Mouse (Mus musculus): ENCODE measurements around the gene Sptlc2. TPM values are rescaled to one million over a fixed set of nuclear protein-coding genes. Genes with fewer than 3 reads are reported as not detected.
"Not testable (repeated sequence)": the region's sequence is repeated elsewhere in the genome, so short reads cannot be mapped to it uniquely, and the experiment has no call there.

The Sptlc2 gene
- polyA plus RNA-seq, 1 experiment = 10.4 TPM

DNA sequence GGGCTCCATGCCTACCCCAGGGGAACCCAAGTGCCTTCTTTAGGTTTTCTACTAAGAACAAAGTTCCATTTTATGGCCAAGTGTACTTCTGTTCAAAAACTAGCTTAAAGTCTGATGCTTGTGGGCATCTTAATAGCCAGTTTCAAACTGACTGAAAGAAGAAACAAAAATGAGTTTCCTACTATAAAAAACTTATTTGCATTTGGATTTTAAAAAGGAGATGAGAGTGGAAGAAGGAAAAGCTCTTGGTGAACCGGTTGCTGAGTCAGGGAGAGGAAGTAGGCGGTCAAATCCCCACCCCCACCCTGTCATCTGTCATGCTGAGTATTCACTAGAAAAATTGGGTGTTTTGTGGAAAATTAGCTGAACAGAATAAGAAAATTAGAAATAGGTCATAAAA is 57.9 kb downstream of the Sptlc2 start:
- no peak overlapping the region for H3K27ac ChIP-seq (replicated peaks; ENCODE audit: low read depth, low read length)
- H3K4me3 ChIP-seq (ENCODE audit: insufficient read depth, low read depth, low read length) = no peak overlapping the region
- H3K4me1 ChIP-seq (ENCODE audit: control insufficient read depth, insufficient read depth, insufficient read length, low read length) = no peaks in the 10 kb centered on the region

DNA sequence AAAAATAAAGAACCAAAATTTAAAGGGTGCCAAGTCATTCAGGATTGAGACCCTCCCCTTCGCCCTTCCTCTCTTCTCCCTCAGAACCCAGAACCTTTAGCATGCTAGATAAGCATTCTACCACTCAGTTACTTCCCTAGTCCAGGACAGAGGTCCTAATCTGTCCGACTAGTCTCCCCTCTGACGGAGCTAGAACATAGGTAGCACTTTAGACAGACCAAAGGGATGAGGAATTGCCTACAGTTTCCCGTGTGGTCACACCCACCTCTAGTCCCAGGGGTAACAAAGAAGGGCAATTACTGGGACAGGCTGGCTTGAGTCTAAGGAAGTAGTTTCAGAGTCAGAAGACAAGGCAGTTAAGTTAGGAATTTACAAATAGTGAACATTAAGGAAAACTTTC is 60.1 kb downstream of the Sptlc2 start:
- no peak overlapping the region for H3K4me3 ChIP-seq (ENCODE audit: insufficient read depth, low read depth, low read length)
- H3K4me1 ChIP-seq (ENCODE audit: control insufficient read depth, insufficient read depth, insufficient read length, low read length) = no peaks in the 10 kb centered on the region
- H3K27ac ChIP-seq (replicated peaks; ENCODE audit: low read depth, low read length) = no peak overlapping the region

DNA sequence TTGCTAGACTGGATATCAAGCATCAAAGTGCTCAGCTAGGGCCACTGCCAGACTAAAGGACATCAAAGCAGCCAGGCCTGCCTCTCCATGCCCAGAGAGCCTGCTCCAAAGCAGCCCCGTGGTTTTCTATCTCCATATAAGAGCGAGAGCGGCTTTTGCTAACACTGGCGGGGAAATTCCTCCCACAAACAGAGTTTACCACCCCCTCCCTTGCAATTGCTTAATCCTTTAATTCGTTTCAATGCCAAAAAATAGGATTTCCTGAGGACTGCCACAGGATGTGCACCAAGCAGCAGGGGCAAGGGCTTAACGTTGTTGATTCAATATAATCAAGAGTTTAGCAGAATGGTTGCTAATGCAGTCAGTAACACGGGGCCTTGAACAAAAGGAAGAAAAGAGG is 60.5 kb downstream of the Sptlc2 start:
- H3K27ac ChIP-seq (replicated peaks; ENCODE audit: low read depth, low read length) = no peak overlapping the region
- no peaks in the 10 kb centered on the region for H3K4me1 ChIP-seq (ENCODE audit: control insufficient read depth, insufficient read depth, insufficient read length, low read length)
- H3K4me3 ChIP-seq (ENCODE audit: insufficient read depth, low read depth, low read length) = no peak overlapping the region

DNA sequence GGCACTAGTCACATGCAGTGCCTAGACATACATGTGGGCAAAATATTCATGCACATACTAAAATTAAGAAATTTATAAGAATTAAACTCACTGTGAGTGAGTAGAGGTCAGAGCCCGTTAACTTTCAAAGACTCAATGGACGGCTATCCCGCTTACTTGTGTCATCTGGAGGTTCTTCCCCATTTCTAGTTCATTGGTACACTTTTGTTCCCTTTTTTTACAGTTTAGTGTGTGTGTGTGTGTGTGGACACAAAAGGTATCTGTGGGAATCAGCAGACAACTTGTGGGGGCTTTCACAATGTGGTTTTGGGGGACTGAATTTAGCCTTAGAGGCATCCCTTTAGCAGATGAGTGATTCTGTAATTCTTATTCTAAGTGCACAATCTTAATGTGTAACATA is 62.7 kb downstream of the Sptlc2 start:
- H3K4me1 ChIP-seq (ENCODE audit: control insufficient read depth, insufficient read depth, insufficient read length, low read length) = no peaks in the 10 kb centered on the region
- H3K27ac ChIP-seq (replicated peaks; ENCODE audit: low read depth, low read length) = no peak overlapping the region
- no peak overlapping the region for H3K4me3 ChIP-seq (ENCODE audit: insufficient read depth, low read depth, low read length)

DNA sequence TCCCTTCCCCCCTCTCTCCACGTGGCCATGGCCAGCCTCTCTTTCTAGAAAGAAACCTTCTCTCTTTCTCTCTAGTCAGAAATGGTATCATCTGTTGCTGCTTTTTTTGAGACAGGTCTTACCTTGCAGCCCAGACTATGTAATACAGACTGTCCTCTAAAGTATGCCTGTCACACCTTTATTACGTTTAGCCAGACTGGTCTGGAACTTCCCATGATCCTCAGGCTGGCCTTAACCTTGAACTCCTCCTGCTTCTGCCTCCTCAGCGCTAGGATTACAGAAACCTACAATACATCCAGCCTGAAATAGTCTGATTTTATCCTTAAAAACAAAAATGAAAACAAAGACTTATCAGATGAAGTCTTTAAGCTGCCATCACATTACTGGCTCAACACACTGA is 68.9 kb downstream of the Sptlc2 start:
- Histone ChIP-seq H3K4me1 (ENCODE audit: control insufficient read depth, insufficient read depth, insufficient read length, low read length) (no peaks in the 10 kb centered on the region), H3K4me3 (ENCODE audit: insufficient read depth, low read depth, low read length) (no peak overlapping the region), H3K27ac (replicated peaks; ENCODE audit: low read depth, low read length) (no peak overlapping the region)

DNA sequence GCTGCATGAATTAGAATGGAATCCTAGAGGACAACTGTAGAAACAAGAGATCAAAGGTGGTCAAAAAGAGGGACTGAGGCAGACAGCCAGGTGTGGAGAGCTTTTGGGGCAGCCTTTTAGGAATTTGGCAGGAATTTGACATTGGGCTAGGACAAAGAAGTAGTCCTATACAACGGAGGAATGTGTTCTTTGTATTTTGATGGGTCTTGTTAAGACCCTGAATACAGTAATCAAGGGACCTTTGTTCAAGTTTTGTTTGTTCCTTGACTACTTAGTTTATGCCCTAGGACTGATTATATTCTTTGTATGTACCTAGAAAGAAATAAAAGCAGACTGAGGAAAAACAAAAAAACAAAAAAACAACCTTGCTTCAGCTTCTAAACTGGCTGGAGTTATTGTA is 70.2 kb downstream of the Sptlc2 start:
- no peak overlapping the region for H3K4me3 ChIP-seq (ENCODE audit: insufficient read depth, low read depth, low read length)
- H3K4me1 ChIP-seq (ENCODE audit: control insufficient read depth, insufficient read depth, insufficient read length, low read length) = no peaks in the 10 kb centered on the region
- no peak overlapping the region for H3K27ac ChIP-seq (replicated peaks; ENCODE audit: low read depth, low read length)

DNA sequence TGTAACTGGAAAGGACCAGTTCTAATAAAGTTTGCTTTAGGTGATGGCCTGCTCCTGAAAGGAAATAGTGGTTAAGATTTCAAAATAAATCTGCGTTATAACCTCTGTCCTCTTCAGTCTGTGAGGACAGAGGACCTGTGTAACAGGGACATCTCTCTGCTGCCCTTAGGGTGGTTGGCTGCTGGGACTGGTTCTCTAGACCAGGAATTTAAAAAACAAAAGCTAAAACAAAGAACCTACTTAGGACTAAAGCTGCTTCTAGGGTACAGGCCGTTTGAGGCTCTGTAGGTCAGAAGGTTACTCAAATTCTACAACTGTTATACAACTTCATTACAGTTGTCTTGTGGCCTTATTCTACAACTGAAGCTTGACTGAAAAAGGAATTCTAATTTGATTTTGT is 75.1 kb downstream of the Sptlc2 start:
- Histone ChIP-seq H3K4me3 (ENCODE audit: insufficient read depth, low read depth, low read length) (no peak overlapping the region), H3K4me1 (ENCODE audit: control insufficient read depth, insufficient read depth, insufficient read length, low read length) (no peaks in the 10 kb centered on the region), H3K27ac (replicated peaks; ENCODE audit: low read depth, low read length) (no peak overlapping the region)

DNA sequence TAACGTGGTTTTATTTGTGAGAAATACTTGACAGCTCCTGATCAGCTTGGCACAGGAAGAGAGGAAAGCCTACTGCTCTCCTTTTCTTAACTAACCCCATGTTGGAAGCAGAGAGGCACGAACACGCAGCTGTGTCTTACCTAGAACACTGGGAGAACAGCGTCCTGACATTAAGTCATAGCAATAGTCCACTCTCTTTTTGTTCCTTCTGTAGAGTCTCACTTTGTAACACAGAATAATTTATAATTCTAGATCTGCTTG is 81.6 kb downstream of the Sptlc2 start:
- not testable (repeated sequence) for H3K27ac ChIP-seq (replicated peaks; ENCODE audit: low read depth, low read length); H3K4me3 ChIP-seq (ENCODE audit: insufficient read depth, low read depth, low read length); H3K4me1 ChIP-seq (ENCODE audit: control insufficient read depth, insufficient read depth, insufficient read length, low read length)

DNA sequence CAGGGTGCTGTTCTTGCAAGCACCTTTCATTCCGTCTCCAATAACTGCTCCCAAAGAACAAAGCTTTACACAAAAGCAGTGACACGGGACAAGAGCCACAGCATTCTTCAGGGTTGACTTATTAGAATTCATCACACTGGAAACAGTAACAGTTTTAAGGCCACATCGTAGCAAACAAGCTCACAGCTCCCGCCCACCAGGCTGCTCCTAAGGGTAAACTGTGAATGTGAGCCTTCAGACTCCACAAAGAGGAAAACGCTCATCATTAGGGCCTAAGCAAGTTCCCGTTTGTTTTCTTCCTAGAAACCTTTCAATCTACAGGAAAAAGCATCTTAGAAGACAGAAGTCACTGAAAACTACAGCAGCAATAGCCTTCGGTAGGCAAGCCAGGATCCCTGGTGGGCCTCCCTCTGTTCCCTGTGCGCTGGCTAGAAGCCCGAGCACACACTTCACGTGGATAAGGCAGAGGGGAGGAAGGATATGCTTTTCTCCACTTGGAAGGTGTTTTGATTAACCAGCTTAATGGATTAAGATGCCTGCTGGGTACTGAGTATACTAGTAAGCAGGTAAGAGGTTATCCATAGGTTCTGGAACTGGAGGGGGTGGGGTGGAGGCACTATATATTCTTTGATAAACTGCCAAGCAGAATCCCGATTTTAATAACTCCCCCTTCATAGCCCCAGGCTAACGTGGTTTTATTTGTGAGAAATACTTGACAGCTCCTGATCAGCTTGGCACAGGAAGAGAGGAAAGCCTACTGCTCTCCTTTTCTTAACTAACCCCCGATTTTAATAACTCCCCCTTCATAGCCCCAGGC is 82.2 kb downstream of the Sptlc2 start:
- no peak overlapping the region for H3K27ac ChIP-seq (replicated peaks; ENCODE audit: low read depth, low read length)
- no peaks in the 10 kb centered on the region for H3K4me1 ChIP-seq (ENCODE audit: control insufficient read depth, insufficient read depth, insufficient read length, low read length)
- H3K4me3 ChIP-seq (ENCODE audit: insufficient read depth, low read depth, low read length) = no peak overlapping the region

DNA sequence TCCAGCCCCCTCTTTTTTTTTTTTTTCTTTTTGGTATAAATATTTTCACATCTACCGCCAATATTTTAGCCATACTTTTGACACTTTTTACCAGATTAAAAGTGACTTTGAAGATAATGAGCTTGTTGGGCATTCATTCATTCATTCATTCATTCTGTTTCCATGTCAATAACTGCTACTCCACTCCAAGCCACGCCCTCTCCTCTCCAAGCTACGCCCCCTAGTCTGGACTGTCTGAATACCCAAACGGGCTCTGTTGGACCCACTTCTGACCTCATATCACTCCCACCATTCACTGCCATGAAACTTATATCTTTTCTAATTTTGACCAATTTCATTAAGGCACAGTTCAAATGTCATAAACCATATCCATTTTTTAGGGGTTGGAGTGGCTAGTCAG is 87.0 kb downstream of the Sptlc2 start:
- Histone ChIP-seq H3K4me1 (ENCODE audit: control insufficient read depth, insufficient read depth, insufficient read length, low read length) (no peaks in the 10 kb centered on the region; the same call in 1 of the 2 replicates), H3K4me3 (ENCODE audit: insufficient read depth, low read depth, low read length) (no peak overlapping the region), H3K27ac (replicated peaks; ENCODE audit: low read depth, low read length) (no peak overlapping the region)

DNA sequence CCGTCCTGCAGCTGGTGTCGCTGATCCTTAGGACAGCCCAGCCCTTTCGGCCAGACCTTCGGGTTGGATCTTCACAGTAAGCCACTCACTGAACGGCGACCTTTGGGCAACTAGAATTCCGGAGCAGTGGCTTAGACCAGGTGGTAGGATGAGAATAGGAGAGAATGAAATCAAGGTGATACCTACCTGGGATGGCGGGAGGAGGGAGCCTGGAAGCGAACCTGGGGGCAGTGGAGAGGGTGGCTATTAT is 87.8 kb downstream of the Sptlc2 start:
- Histone ChIP-seq H3K4me3 (ENCODE audit: insufficient read depth, low read depth, low read length) (peak overlapping the region; percentile 66), H3K27ac (replicated peaks; ENCODE audit: low read depth, low read length) (no peak overlapping the region), H3K4me1 (ENCODE audit: control insufficient read depth, insufficient read depth, insufficient read length, low read length) (no peaks in the 10 kb centered on the region; the same call in 1 of the 2 replicates)

DNA sequence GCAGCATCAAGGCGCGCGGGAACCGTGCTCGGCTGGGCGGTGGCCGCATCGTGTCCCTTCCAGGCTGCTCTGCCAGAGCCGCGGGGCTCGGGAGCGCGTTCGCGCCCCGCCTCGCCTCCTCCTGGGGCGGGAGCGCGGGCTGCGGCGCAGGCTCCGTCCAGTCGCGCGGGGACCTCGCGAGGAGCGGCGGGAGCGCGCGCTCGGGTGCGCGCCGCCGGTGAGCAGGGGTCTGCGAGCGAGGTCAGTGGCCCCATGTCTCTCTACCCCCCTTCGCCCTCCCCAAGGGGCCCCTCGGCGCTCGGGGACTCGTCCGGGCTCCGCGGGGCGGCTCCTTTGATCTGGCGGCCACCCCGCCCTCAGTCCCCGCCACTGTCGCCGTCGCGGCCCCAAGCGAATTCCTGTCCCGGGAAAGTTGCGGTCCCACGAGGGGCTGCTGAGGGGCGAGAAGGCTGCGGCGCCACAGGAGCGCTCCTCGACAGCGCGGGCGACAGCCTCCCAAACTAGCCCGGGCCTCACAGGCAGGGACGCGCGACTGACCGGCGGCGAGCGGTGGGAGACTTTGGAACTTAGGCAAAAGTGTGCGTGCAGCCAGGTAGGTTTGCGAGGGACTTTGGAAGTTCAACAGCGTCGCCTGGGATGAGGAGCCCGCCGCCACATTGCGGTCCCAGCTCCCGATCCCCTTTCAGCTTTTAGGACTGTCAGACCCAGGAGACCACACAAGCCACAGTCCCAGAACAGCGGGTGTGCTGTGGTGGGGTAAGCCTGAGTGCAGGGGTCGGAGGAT is 88.3 kb downstream of the Sptlc2 start, which contains the start of gene Ism2:
Gene Ism2 (minus strand): TSS at position 49 of the 784 bp plus-strand sequence.
- peak within 1 kb of the TSS; percentile 66 for H3K4me3 ChIP-seq (ENCODE audit: insufficient read depth, low read depth, low read length)
- H3K4me1 ChIP-seq (ENCODE audit: control insufficient read depth, insufficient read depth, insufficient read length, low read length) = no peaks in the 10 kb centered on the region; the same call in 1 of the 2 replicates
- H3K27ac ChIP-seq (replicated peaks; ENCODE audit: low read depth, low read length) = no peak within 1 kb of the TSS

DNA sequence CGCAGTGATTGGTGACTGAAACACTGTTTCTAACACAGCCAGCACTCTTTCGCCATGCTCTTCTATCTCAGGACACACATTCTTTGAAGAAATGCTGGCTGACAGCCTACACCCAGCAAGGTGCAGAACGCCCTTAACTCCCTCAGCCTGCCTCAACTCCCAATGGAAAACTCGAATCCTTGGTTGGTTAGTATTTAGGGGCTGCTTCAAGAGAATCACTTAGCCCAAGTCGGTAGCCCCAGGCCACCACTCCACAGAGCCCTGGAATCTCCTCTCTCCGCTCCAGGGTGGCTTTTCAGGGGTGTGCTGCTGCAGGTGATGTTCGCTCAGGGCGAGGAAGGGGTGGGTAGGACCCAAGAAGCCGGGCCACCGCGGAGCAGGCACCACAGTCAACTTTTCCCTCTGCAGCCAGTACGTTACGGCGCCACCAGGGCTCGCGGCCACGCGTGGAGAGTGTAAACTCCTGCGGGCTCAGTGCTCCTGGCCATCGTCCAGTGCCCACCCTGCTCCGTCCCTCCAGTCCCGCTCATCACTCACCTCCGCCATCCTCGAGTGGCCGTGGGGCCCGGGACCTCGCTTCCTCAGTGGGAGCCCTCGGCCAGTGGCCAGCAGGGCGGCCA is 89.0 kb downstream of the Sptlc2 start:
- Histone ChIP-seq H3K4me1 (ENCODE audit: control insufficient read depth, insufficient read depth, insufficient read length, low read length) (no peaks in the 10 kb centered on the region; the same call in 1 of the 2 replicates), H3K4me3 (ENCODE audit: insufficient read depth, low read depth, low read length) (peak overlapping the region; percentile 66), H3K27ac (replicated peaks; ENCODE audit: low read depth, low read length) (no peak overlapping the region)

DNA sequence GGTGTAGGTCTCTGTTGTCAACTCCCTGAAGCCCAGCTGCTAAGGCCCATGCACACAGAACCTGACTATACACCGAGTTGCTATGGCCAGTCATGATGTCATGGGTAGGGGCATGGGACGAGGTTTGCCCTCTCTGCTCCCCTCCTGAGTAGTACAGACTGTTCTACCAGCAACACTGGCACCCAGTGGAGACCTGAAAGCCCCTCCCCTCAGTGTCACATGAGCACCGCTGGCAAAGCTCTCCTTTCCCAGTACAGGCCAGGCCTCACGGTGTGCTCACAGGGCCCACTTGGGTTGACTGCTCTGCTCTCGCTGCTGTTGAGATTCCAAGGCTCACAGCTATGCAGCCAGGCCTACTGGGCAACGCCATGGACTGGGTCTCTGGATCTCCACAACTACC is 94.2 kb downstream of the Sptlc2 start:
- no peaks in the 10 kb centered on the region for H3K4me1 ChIP-seq (ENCODE audit: control insufficient read depth, insufficient read depth, insufficient read length, low read length)
- H3K4me3 ChIP-seq (ENCODE audit: insufficient read depth, low read depth, low read length) = no peak overlapping the region
- H3K27ac ChIP-seq (replicated peaks; ENCODE audit: low read depth, low read length) = no peak overlapping the region

DNA sequence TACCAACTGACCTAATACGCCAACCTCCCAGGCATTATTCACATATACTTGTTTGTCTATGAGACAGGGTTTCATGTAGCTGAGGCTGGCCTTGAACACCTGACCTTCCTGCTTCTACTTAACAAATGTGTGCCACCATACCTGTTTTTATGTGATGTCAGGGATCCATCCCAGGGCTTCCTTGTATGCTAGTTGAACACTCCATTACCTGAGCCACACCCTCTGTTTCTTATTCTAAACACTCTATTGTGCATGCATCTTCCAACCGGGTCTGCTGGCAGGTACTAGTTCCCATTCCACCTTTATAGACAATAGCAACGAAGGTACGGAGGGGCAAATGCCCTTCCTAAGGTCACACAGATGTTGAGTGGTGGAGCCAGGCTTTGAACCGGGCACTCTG is 99.1 kb downstream of the Sptlc2 start:
- H3K4me1 ChIP-seq (ENCODE audit: control insufficient read depth, insufficient read depth, insufficient read length, low read length) = no peaks in the 10 kb centered on the region
- H3K4me3 ChIP-seq (ENCODE audit: insufficient read depth, low read depth, low read length) = no peak overlapping the region
- H3K27ac ChIP-seq (replicated peaks; ENCODE audit: low read depth, low read length) = no peak overlapping the region

DNA sequence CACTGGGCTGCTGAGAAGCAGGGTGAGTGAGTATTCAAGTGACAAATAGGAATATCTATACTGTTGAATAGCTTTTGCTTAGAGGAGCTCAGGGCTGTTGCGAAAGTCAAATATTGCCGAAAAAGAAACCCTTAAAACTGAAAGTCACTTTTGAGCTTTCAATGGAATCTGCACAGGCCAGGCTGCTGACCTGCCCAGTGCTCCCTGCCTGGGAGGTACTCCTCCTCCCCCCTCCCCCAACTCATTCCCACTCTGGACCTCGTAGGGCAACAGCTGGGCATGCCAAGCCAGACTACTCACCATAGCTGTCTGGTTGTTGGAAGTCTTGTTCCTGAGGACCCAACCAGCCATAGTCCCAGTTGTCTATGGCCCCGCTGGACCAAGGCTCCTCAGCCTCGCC is 103.4 kb downstream of the Sptlc2 start:
- Histone ChIP-seq H3K27ac (replicated peaks; ENCODE audit: low read depth, low read length) (no peak overlapping the region), H3K4me1 (ENCODE audit: control insufficient read depth, insufficient read depth, insufficient read length, low read length) (no peaks in the 10 kb centered on the region), H3K4me3 (ENCODE audit: insufficient read depth, low read depth, low read length) (no peak overlapping the region)
